Mouse (Mus musculus) G1E (cell line): ENCODE data around the gene Lsm2.

Experiments
- CTCF ChIP-seq: IDR thresholded peaks from 2 replicates; pipeline ENCODE4 v1.5.1; 2012; ENCODE audit warnings: low read depth, low read length, inconsistent platforms, mixed read lengths
- POLR2AphosphoS5 ChIP-seq: IDR thresholded peaks from 2 replicates; pipeline ENCODE4 v1.6.1; 2012; ENCODE audit warnings: low read depth, low read length, inconsistent platforms; ENCODE audit not compliant: insufficient replicate concordance
- TAL1 ChIP-seq: conservative IDR thresholded peaks from 2 replicates; pipeline ENCODE4 v1.6.1; 2012; ENCODE audit warnings: low read depth, low read length, inconsistent platforms, mixed read lengths

GRCm38 (mm10) chr17:35026206-35026605 lies 44.5 kb downstream of the Lsm2 start:
- TF ChIP-seq CTCF: no peak
- TF ChIP-seq TAL1: no peak
- no peak for TF ChIP-seq POLR2AphosphoS5
